Mouse (Mus musculus): ENCODE measurements around the gene Papola. TPM values are rescaled to one million over a fixed set of nuclear protein-coding genes. Genes with fewer than 3 reads are reported as not detected.

Gene Papola
- total RNA-seq, 1 experiment from 2014 or later: 204 TPM

Other genes with a start within 250 kb of the Papola start
- gene Bdkrb2, start 221.5 kb upstream of the Papola start, total RNA-seq (2017): not detected in 3 replicates
- not detected in 3 replicates for gene Bdkrb1, start 181.6 kb upstream of the Papola start, total RNA-seq (2017)
- gene Gskip, start 99.9 kb upstream of the Papola start, total RNA-seq (2017): 17.5 to 21.6 TPM (median 21.5 TPM) in 3 replicates
- gene Atg2b, start 99.5 kb upstream of the Papola start, total RNA-seq (2017): 16.9 to 24.6 TPM (median 18.7 TPM) in 3 replicates
- gene Ak7, start 78.7 kb upstream of the Papola start, total RNA-seq (2017): 1.3 TPM in 1 of 3 replicates, not detected in the others
- 66.1 to 119 TPM (median 109 TPM) in 3 replicates for gene Vrk1, start 225.5 kb downstream of the Papola start, total RNA-seq (2017)